Comparison of ENCODE assay signal across 12 mouse cellular contexts in the genomic region with DNA sequence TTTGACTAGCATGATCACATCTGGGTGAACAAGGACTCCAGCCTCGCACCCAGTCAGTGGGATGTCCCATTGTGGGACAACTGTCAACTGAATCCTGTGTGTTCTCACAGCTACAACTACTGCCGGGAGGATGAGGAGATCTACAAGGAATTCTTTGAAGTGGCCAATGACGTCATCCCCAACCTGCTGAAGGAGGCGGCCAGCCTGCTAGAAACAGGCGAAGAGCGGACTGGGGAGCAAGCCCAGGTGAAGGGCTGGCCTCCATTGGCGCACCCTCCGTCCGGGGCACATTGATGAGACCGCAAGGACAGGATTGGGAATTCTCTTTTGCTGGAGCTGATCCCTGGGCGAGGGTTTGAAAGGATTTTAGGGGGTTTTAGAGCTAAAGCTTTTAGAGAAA.
"Had no signal": no experiment of that assay in that cellular context is flagged by ENCODE, and none has a peak within 500 bp of the region (broad histone marks: within the 10 kb centered on the region; RNA-seq: fewer than 3 reads in every experiment).

No protein-coding gene starts in this region.

- H3K9me3 ChIP-seq: kidney, embryonic 15.5 days; liver, embryonic 13.5 days; midbrain, embryonic 13.5 days had no signal

- ATAC-seq: midbrain, embryonic 13.5 days had no signal

- H3K4me3 ChIP-seq: kidney, embryonic 15.5 days; liver, embryonic 13.5 days; midbrain, embryonic 13.5 days had no signal

- H3K9ac ChIP-seq: kidney, embryonic 15.5 days; midbrain, embryonic 13.5 days had no signal

- H3K27ac ChIP-seq: macrophage; midbrain, embryonic 13.5 days had no signal

- DNase-seq: kidney, adult 11 months; kidney, adult 8-10 months; kidney, postnatal 14 days; kidney, postnatal 4 days; left cerebral cortex, postnatal 4 days; liver, embryonic 13.5 days; lung, adult 2 months; lung, postnatal 10 days; thymus, postnatal 36 days had no signal

- H3K27me3 ChIP-seq: kidney, embryonic 15.5 days; liver, embryonic 13.5 days; midbrain, embryonic 13.5 days had no signal

- H3K4me2 ChIP-seq: midbrain, embryonic 13.5 days had no signal
